Mouse (Mus musculus) frontal cortex, adult 2 months (tissue): ENCODE results near the gene Vmn2r89. TPM values are rescaled to one million over a fixed set of nuclear protein-coding genes. Genes with fewer than 3 reads are reported as not detected.

Experiments used
- polyA plus RNA-seq: library from polyadenylated mRNA; depleted of rRNA; stranded (reverse); fragments of >200 nt; gene quantifications from 2 replicates; pipeline ENCODE4 v1.2.3, GENCODE M21; 2012; rRNA removed

Gene Vmn2r89
- polyA plus RNA-seq, 1 experiment = not detected

Other genes starting within 250 kb of the Vmn2r89 start
- gene Ear14, start 248.5 kb upstream of the Vmn2r89 start, polyA plus RNA-seq = not detected in 2 replicates
- not detected in 2 replicates for gene Rnase2a, start 195.7 kb upstream of the Vmn2r89 start, polyA plus RNA-seq
- not detected in 2 replicates for gene Gm7247, start 90.1 kb upstream of the Vmn2r89 start, polyA plus RNA-seq
- gene Vmn2r88, start 41.0 kb upstream of the Vmn2r89 start, polyA plus RNA-seq = not detected in 2 replicates
- gene Gm5622, start 100.9 kb downstream of the Vmn2r89 start, polyA plus RNA-seq = not detected in 2 replicates
- gene Gm17175, start 122.2 kb downstream of the Vmn2r89 start, polyA plus RNA-seq = not detected in 2 replicates
- gene Gm17174, start 140.3 kb downstream of the Vmn2r89 start, polyA plus RNA-seq = not detected in 2 replicates
- not detected in 2 replicates for gene Gm17078, start 159.5 kb downstream of the Vmn2r89 start, polyA plus RNA-seq
- gene Gm4181, start 183.8 kb downstream of the Vmn2r89 start, polyA plus RNA-seq = not detected in 2 replicates
- not detected in 2 replicates for gene Gm17079, start 243.6 kb downstream of the Vmn2r89 start, polyA plus RNA-seq